Mouse (Mus musculus) layer of hippocampus, postnatal 10 days (tissue): ENCODE results near the gene Adgrl2. TPM values are rescaled to one million over a fixed set of nuclear protein-coding genes. Genes with fewer than 3 reads are reported as not detected.

ENCODE experiments used
- DNase-seq, 2 experiments: peaks; one replicate each; pipeline ENCODE4 v3.0.0; 2021; ENCODE audit warnings: low spot score in 2 of 2
- total RNA-seq, 2 experiments: library from RNA; stranded (reverse); gene quantifications; 2 replicates each; pipeline ENCODE4 v1.2.3; 2021

Adgrl2 gene
- total RNA-seq, 2 experiments from 2014 or later, result 92.4 to 107 TPM

DNA sequence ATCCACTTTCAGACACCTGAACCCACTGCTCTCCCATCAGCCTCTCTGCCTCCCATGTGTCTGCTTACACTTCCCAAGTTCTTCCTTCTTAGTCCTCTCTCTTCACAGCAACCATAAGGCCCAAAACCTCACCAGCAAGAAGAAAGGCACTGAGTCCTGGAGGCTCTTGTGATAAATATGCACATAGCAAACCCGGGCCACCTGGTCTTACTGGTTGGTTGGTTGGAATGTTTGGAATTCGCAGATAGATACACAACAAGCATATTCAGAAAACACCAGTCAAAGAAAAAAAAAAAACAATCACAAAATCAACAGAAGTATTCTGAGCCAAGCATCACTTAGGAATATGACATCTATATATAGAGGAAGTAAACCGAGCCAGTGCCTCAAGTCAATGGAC is 64.0 kb downstream of the Adgrl2 start:
- DNase-seq, result no peak

DNA sequence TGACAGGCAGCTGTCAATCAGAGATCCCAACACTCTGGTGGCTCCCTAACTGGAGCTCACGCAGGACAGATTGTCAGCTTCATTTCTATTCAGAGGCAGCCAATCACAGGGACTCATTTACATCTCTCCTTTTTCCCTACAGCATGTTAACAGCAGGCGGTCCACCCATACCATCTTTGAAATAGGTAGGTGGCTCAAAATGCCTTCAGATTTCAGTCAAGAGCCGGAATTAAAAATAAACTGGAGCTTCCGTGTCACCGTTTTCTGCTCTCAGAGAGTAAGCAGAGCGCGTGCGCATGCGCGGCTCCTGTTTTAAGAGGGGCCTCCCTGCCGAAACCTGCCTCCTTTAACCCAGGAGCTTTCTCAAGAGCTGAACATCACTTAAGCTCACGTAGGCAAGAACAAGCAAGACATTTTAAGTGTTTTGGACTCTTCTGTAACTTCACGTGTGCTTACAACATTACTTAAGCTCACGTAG is 67.7 kb downstream of the Adgrl2 start:
- peak; percentile 51 to 62 for DNase-seq

DNA sequence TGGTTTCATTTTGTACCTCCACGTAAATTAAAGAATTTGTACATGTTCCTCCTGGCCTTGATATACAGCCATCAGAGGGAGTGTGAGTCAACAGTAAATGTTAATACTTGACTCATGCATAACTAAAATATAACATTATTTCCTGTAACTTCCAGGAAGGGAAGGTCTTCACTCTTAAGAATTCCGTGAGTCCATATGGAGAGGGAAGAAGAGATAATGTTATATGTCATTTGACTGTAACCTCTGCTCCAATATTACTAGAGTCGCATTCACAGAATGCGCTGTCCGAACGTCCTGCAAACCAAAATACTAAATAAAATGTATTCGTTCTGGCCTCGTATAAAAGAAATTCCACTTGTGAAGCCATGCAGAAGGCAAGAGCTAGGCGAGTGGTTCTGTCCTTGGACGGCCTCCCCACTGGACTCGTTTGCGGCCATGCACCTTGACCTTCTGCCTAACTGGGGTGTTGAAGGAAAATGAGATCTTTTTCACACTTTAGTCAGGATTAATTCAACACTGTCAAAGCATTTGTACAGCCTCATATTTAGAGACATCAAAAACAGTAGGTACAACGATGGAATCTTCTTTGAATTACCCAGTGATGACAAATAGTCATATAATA is 68.3 kb downstream of the Adgrl2 start:
- no peak for DNase-seq

DNA sequence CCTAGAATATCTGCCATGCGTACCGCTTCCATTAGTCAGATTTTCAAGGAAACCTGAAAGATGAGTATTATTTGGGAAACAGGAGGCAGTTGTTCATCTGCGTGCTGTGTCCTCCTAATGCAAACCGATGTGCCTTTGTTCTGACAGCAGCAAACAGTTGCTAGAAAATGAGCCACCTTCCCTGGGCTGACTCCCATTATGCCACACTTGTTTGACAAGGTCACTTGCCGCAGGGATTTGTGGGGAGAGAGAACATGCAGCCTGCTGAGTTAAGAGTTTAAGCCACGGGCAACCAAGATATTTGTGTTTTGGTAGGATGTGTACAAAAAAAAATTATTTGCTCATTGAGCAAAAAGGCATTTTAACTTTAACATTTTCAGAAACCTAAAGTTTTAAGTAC is 69.5 kb downstream of the Adgrl2 start:
- DNase-seq, result no peak

DNA sequence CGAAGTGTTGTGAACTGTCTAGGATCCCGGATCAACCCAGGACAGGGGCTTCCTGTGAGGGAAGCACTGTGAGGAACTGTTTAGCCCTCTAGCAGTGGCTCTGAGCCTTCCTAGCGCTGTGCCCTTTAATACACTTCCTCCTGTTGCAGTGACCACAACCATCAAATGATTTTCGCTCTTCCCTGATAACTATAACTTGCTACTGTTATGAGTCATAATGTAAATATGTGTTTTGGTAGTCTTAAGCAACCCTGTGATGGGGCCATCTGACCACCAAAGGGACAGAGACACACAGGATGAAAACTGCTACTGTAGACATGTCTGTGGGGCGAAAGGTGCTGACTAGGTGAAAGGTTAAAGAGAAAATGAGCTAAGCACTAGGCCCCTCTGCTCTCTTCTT is 71.9 kb downstream of the Adgrl2 start:
- DNase-seq, result no peak

DNA sequence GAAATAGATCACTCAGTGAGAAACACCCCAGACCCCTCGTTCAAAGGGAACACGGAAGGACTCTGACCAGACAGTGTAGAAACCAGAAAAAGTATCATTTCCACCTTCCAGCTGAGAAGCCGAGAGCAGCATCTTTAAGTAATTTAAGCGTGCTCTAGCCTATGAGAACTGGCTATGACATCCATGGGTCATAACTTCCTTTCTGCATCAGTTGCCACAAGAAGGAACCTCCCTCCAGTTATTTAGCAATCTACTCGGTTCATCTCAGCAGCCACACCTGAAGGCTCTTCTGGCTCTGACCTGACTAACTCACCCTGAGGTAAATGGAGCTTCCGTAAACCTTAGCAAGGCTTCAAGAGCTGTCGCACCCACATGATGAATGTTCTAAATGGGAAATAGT is 72.5 kb downstream of the Adgrl2 start:
- DNase-seq, result no peak

DNA sequence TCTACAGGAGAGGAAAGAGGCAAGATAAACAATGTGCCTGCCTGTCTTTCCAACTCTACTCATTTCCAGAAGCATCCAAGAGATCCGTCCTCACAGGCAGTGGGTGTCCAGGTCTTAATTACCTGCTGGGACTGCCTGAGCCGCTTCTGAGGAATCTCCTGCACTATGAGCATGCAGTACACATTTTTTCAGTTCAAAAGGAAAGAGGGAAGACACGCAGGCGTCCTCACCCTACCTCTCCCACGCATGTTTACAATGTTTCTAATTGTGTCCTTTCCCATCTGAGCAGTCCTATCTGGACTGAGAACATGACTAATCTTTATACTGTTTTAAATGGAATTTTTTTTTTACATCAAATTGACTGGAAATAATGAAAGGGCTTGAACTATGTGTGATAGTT is 74.1 kb downstream of the Adgrl2 start:
- no peak for DNase-seq

DNA sequence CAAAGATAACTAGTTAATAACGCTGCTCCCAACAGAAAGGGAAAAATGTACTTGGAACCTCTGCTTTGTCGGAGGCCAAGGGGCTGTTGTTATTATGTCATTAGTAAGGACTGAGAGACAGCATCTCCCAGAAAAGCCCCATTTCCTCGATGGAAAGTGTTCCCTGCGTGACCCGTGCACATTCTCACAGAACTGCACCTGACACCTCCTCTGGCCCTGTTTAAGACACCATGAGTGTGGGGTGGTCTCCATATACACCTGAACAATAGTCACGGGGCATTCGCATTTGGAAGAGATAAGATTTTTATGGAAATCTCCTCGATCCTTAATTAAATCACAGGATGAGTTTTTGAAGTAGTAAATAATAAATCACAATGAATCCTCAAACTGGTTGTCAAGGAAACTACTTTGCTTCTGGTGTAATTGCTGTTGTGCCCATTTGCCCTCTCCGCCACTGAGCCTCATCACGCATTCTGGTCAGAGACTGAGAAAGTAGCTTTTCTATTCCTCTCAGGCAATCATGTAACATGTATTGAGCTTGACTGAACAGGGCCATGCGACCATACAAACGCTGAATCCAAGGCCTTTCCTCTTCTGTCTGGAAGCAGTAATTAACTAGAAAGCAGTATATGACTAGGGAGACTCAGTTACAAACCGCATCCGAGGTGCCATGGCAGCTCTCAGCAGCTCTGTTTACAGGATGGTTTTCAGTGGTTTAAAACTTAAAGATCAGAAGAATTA is 77.2 kb downstream of the Adgrl2 start:
- no peak for DNase-seq

DNA sequence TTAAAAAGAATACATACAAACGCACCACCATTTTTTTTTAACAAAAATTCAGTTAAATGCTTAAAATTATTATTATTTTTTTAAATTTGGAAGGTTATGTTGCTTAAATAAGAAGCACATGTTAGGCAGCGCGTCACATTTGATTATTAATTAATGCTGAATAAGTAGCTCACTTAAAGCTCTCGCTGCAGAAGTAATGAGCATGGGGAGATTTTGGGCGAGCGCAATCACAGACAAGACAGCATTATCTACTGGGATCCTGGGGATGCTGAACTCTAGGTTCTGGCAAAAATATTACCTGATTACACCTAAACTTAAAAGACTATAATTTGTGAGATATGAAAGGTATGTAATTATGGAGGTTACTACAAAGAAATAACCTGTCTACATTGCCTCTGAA is 77.8 kb downstream of the Adgrl2 start:
- no peak for DNase-seq

DNA sequence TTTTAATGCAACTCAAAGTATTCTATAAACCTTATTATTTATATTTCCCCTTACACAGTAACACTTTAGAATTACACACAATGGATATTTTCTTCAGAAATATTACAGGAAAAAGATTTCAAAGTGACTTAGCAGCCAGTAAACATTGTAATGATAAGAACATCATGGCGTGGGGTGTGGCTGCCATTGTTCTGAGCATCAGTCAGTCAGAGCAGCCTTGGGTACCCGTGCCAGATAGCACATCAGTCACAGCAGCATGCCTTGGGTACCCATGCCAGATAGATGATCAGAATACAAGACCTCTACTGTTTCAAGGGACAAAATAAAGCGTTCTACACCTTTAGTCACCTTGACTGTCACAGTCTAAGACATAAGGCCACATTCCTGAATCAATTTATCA is 82.5 kb downstream of the Adgrl2 start:
- no peak for DNase-seq

DNA sequence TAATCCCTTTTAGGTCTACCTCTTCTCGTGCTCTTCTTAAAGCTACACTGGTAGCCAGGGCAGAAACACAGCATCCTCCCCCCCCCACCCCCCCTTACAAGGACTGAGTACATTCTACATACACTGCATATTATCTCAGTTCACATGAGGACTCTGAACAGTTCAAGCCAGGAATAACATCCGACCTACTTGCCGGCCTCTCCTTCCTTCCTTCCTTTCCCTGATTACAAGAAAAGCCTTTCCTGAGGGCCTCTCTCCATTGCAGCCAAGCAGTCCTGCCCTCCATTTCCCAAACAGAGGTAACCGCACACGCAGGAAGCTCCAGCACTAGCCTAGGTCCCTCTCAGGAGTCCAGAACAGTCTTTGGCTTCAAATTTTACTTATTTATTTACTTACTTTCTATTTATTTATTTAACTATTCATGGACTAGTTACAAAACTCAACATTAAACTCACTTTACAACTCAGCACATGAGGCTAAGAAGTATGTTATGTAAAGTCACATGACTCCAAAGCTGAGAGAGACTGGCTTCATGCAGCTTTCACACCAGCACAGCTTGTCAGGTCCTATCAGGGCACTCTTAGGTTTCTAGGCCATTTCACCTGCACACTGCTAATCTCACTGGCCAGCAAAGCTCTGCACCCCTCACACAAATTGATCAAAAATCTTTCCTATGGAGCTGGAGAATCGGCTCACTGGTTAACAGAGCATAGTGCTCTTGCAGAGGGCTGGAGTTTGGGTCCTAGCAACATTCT is 83.2 kb downstream of the Adgrl2 start:
- no peak for DNase-seq

DNA sequence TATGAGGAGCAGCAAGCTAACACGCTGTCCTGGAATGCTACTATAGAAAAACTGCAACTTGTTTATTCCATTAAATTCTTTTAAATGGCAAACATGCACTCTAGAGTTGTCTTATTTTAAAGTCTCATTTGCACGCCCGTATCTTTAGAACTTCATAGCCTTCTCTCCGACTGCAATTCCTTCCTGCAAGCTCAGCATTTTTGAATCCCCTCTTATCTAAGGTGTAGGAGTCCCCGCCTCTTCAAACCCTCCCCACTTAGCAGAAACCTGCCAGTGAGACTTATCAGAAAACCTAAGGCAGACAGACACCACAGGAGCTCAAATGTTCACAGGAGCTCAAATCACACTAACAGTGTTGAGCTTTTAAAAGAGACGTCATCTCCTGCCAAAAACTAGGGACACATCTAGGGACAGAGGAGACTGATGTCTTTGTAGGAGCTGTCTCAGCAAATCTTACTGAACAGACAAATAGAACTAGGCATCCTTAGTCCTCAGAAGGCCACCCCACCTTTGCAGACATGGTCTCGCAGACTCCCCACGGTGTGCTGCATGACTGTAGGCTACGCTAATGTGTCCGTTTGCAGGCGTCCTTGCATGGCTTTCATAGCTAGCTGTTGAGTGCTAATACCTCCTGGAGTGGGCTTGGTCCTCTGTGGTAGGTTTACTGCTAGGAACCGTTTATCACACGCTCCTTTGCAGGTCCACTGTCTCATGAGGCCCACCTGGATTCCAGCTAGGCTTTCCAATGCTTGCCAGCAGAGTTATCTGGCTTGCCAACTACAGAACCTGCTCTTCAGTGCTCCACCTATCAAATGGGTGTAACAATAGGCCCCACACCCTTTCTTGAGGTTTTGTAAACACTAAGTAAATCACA is 84.2 kb downstream of the Adgrl2 start:
- no peak for DNase-seq

DNA sequence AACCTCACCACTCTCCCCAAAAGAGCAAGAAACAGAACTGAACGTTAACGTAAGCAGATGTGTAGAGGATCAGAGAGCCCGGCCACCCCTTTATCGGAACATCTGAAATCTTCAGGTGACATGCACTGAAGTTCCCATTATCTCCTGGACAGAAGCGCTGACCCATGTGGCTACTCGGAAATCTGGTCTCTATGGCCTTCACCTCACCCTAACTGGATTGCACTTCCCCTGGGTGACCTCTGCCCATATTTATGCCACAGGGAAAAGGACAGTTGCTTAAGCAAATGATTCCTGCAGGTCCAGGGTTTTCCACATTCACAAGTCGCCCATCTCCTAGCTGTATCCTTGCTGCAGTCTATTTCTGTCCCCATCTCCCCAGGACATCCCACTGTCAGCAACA is 84.9 kb downstream of the Adgrl2 start:
- DNase-seq, result no peak

DNA sequence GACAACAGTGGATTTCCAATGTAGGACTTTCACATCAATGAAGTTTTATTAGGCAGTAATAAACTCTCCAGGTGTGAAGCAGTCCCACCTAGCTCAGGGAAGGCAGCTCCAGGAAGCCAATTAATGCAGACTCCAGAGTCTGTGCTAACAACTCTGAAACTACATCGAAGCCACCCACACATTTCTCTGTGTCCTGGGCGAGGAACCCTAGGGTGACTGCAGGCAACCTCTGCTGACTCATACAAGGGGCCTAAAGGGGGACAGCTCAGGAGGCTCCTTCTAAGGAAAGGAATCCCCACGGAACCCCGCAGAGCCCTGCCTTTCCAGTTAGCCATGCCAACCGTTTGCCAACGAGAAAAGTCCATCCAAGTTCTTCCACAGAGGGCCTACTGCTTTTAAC is 90.5 kb downstream of the Adgrl2 start:
- DNase-seq, result no peak

DNA sequence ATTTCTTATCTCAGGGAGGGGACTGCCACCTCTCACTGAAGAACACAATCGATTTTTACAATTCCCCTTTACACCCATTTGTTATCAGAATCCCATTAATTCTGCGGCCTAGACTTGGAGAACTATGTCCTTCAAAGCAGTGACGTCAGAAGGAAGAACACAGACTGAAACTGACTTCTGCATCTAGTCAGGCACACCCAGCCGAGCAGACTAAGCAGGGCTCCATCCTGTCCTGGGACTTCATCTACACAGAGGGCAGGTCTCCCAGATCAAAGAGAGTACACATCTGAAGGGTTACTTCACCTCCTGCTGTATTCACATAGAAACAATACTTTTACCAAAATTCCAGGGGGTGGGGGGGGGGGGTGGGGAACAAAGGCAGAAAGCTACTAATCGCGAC is 90.9 kb downstream of the Adgrl2 start:
- no peak for DNase-seq

DNA sequence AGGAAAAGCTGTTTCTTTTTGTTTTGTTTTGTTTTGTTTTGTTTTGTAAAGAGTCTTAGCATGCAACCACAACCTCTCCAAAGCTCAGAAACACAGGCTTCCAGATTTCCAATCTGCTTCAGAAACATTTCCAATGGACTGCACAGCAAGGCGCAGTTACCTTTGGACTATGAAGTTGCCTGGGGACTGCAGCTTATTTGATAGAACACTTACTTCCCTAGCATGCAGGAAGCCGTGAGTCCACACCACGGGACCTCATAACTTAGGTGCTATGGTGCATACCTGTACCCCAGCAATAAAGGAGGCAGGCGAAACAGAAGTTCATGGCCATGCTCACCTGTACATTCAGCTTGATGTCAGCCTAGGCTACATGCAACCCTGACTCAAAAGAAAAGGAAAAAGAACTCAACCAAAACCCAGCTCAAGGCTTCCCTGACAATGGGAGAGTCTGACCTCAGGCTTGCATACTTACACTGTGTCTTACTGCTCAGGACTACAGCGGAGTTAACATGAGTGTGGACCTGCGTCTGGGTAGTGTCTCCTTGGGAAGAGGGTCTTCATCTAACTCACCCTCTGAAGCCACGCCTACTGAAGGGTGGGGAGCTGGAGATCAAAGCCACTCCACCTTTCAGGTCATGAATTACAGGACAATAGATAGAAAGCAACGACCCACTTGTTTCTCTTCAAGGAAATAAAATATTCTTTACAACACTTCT is 91.7 kb downstream of the Adgrl2 start:
- no peak for DNase-seq

DNA sequence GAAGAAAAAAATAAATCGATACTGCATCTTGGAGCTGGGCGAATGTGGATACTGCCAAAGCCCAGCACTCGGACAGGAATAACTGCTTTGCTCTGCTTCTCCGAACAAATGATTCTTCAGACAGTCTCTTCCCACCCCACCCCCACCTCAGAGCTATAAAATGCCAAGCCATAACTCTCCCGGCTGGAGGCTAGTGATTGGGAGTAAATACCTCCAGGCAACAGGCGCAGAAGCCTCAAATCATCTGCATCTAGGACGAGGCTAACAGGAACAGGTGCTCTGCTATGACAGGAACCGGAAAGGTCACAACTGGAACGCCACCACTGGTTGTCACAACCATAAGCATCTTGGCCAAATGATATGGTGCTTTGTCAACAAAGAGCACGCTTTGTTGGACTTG is 94.1 kb downstream of the Adgrl2 start:
- no peak for DNase-seq

DNA sequence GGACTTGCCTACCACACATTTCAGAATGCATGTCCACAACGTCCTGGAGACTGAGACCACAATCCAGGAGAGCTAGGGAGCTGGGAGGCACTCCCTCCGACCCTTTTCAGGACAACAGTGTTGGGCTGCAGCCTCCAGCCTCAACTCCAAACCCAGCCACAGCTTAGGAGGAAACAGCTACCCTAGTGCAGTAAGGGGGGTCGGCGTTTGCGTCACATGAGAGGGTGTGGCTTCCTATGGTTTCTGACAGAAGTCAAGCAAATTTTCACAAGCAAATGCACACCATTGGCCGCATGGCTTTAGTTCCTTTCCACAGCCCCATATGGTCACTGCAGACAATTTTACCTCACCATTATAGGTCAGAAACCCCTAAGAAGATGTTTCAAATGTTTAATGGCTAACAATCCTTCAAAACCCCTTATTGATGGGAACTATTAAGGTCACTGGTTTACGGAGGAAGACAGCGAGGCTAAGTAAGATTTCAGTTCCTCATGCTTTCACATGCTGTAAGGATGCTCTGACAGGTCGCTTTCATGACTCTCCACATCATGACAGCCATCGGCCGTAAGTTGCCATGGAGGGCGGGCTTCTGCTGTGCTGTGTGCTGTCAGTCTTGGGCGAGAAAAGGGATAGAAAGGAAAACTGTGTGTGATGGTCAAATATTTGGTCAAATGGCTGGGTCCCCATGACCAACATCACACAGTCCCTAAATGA is 94.8 kb downstream of the Adgrl2 start:
- no peak for DNase-seq

DNA sequence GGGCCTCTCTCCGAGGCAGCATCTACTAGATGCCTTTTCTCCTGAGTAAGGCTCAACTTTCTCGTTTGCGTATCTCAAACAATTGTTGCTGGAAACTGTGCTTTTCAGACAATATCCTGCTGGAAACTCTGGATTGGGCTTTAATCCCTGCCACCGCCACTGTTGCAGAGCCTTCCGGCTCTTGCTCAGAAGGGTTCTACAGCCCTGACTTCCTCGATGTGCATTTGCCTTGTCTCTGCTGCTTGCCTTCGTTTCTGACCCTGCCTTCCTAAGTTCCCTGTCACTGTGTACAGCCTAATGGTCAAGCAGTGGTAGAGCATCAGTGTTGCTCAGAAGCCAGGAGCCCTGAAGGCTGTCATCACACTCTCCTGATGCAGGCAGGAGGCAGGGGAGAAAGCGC is 95.5 kb downstream of the Adgrl2 start:
- no peak for DNase-seq

DNA sequence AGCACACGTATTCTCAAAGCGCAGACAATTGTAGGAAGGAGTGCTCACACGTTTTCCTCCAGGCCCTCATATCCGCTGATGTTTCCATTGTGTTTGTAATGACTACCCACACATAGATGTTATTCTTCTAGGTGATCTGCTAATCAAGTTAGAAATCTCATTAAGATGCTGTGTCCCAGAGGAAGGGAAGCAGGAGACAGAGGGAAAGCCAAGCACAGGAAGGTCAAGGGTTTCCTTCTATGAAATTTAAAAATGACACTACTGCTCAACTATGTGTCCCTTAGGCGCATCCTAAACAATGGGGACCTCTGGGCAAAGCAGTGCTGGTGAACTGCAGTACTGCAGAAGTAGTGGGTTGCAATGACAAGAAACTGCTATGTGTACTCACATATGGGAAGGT is 102.5 kb downstream of the Adgrl2 start:
- no peak for DNase-seq
